Mouse (Mus musculus) forebrain, embryonic 12.5 days (tissue): ENCODE data around the gene Olfr488. TPM values are rescaled to one million over a fixed set of nuclear protein-coding genes. Genes with fewer than 3 reads are reported as not detected.
"Not testable (repeated sequence)": the region's sequence is repeated elsewhere in the genome, so short reads cannot be mapped to it uniquely, and the experiment has no call there.

Source experiments
- ATAC-seq: fragments of 200-750 bp; cut with Nextera tagmentation; 2 replicates; pipeline ENCODE4 v1.8.0; 2017; ENCODE audit warnings: moderate TSS enrichment; ENCODE audit not compliant: low FRiP score
- H3K27ac ChIP-seq: fragments of 300-500 bp; sonication (generic); 2 replicates; pipeline ENCODE4 v1.5.1; 2016; ENCODE audit warnings: mild to moderate bottlenecking
- H3K27me3 ChIP-seq: fragments of 300-500 bp; sonication (generic); 2 replicates; pipeline ENCODE4 v1.6.1; 2016; ENCODE audit warnings: mild to moderate bottlenecking
- H3K36me3 ChIP-seq: fragments of 300-500 bp; sonication (generic); replicated peaks from 2 replicates; pipeline ENCODE4 v1.6.1; 2016; ENCODE audit warnings: mild to moderate bottlenecking
- H3K4me1 ChIP-seq: fragments of 300-500 bp; sonication (generic); 2 replicates; pipeline ENCODE4 v1.6.1; 2016
- H3K4me2 ChIP-seq: fragments of 300-500 bp; sonication (generic); 2 replicates; pipeline ENCODE4 v1.6.1; 2016; ENCODE audit warnings: mild to moderate bottlenecking, moderate library complexity
- H3K4me3 ChIP-seq: fragments of 300-500 bp; sonication (generic); replicated peaks from 2 replicates; pipeline ENCODE4 v1.5.1; 2016; ENCODE audit warnings: mild to moderate bottlenecking
- H3K9ac ChIP-seq: fragments of 300-500 bp; sonication (generic); 2 replicates; pipeline ENCODE4 v1.6.1; 2016; ENCODE audit warnings: mild to moderate bottlenecking
- H3K9me3 ChIP-seq: fragments of 300-500 bp; sonication (generic); 2 replicates; pipeline ENCODE4 v1.6.1; 2016
- WGBS: fragments of 180-500 bp; shearing (Covaris S2); methylation state at CpG from one replicate; pipeline ENCODE4 v1.1.7; 2016; 5-methylcytosine and 5-hydroxymethylcytosine counted together
- polyA plus RNA-seq: library from polyadenylated mRNA; unstranded; fragments of >200 nt; fragmentation: Nextera tagmentation; extraction: Ambion mirVana; gene quantifications from 2 replicates; pipeline ENCODE4 v1.2.1, GENCODE M21; 2016

The Olfr488 gene
- polyA plus RNA-seq = 0.06 TPM in 1 of 2 replicates, not detected in the other

DNA sequence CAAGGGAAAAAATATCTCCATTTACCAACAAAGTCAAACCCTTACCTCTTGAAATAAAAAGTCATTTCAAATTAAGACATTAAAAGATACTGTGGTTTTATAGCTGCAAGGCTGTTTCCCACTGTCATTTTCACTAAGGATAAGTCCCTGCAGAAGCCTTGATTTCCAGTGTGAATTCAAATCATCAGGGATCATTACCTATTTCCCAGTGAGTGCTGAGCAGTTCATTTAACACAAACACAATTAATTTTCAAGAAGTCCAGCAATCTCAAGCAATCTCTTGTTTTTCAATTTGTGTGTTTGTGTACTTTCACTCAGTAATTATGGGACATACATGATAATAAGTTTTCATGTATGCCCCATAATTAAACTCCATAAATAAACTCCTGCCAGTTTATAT is at the start of gene Olfr488:
Olfr488 (minus strand) TSS at position 101 of the 400 bp plus-strand sequence.
- H3K36me3 ChIP-seq = no peaks in the 10 kb centered on the region
- H3K4me1 ChIP-seq = no peaks in the 10 kb centered on the region
- ATAC-seq = no peak
- no peak within 1 kb of the TSS for H3K27ac ChIP-seq
- H3K27me3 ChIP-seq = no peaks in the 10 kb centered on the region
- H3K9ac ChIP-seq = no peak within 1 kb of the TSS
- H3K4me3 ChIP-seq = no peak within 1 kb of the TSS
- H3K4me2 ChIP-seq = no peak within 1 kb of the TSS
- no peaks in the 10 kb centered on the region for H3K9me3 ChIP-seq

DNA sequence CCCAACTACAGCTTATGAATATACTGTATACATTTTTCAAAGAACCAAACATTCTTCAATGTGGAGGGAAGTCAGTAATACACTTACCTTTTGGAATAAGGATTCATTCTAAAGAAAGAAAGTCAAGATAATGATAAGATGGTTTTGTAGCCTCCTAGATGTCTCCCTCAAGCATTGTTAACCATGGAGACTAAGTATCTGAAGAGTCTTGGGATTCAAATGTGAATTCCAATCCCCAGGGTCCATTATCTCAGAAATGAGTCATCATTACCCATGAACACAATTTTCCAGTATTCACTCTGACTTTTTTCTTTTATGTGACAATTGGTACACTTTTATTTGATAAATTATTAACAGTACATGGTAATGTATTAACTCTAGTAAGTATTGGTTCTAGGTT is 30.7 kb upstream of the Olfr488 start, which contains the start of gene Olfr490:
Olfr490 (minus strand) TSS at position 101 of the 400 bp plus-strand sequence.
- H3K4me1 ChIP-seq = no peaks in the 10 kb centered on the region
- no peaks in the 10 kb centered on the region for H3K27me3 ChIP-seq
- no peak within 1 kb of the TSS for H3K4me3 ChIP-seq
- no peak within 1 kb of the TSS for H3K27ac ChIP-seq
- H3K9me3 ChIP-seq = no peaks in the 10 kb centered on the region
- H3K4me2 ChIP-seq = no peak within 1 kb of the TSS
- no peak for ATAC-seq
- no peaks in the 10 kb centered on the region for H3K36me3 ChIP-seq
- H3K9ac ChIP-seq = no peak within 1 kb of the TSS

DNA sequence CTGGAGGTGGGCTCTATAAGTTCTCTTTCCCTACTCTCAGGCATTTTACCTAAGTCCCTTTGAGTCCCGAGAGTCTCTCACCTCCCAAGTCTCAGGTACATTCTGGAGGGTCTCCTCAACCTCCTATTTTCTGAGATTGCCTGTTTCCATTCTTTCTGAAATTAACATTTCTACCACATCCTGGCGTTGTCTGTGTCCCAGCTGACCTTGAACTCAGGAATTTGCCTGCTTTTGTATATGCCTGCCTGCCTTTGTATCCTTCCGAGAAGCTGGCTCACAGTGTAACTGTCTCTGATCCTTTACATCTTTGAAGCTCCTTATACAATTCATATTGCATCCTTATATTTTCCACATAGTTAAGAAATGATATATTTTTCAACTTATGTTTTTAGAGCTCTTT is 24.6 kb downstream of the Olfr488 start:
- no peaks in the 10 kb centered on the region for H3K27me3 ChIP-seq
- no peaks in the 10 kb centered on the region for H3K9me3 ChIP-seq
- no peaks in the 10 kb centered on the region for H3K36me3 ChIP-seq
- no peak for ATAC-seq
- no peak overlapping the region for H3K4me2 ChIP-seq
- 71% methylated on average over 3 of the region's 3 CpGs for WGBS
- no peak overlapping the region for H3K27ac ChIP-seq
- no peak overlapping the region for H3K4me3 ChIP-seq
- no peaks in the 10 kb centered on the region for H3K4me1 ChIP-seq
- no peak overlapping the region for H3K9ac ChIP-seq

DNA sequence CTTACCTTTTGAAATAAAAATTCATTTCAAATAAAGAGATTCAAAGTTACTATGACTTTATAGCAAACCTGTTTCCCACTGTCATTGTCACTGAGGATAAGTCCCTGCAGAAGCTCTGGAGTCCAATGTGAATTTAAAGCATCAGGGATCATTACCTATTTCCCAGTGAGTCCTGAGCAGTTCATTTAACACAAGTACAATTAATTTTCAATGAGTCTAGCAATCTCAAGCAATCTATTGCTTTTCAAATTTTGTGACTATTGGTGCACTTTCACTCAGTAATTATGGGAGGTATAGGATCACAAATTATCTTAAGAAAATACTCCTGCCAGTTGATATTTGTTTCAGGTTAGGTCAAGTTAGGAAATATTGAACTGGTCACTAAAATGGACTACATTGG is 43.6 kb downstream of the Olfr488 start, which contains the start of gene Olfr487:
Olfr487 (minus strand) TSS at position 101 of the 400 bp plus-strand sequence.
- not testable (repeated sequence) for H3K27ac ChIP-seq, ATAC-seq, H3K9me3 ChIP-seq

More for the DNA sequence above, 43.6 kb downstream of the Olfr488 start, which contains the start of gene Olfr487:
- not testable (repeated sequence) for H3K27me3 ChIP-seq, H3K4me1 ChIP-seq, H3K4me3 ChIP-seq, H3K9ac ChIP-seq, H3K36me3 ChIP-seq, H3K4me2 ChIP-seq

Other genes with a start within 250 kb of the Olfr488 start
- gene Olfr478, start 224.4 kb downstream of the Olfr488 start, polyA plus RNA-seq = not detected in 2 replicates
- gene Olfr479, start 207.7 kb downstream of the Olfr488 start, polyA plus RNA-seq = not detected in 2 replicates
- gene Olfr480, start 191.0 kb downstream of the Olfr488 start, polyA plus RNA-seq = not detected in 2 replicates
- not detected in 2 replicates for gene Olfr481, start 178.5 kb downstream of the Olfr488 start, polyA plus RNA-seq
- gene Olfr482, start 160.8 kb downstream of the Olfr488 start, polyA plus RNA-seq = 0.10 TPM in 1 of 2 replicates, not detected in the other
- not detected in 2 replicates for gene Olfr483, start 157.5 kb downstream of the Olfr488 start, polyA plus RNA-seq
- not detected in 2 replicates for gene Olfr484, start 130.9 kb downstream of the Olfr488 start, polyA plus RNA-seq
- gene Olfr485, start 98.5 kb downstream of the Olfr488 start, polyA plus RNA-seq = not detected in 2 replicates
- gene Olfr486, start 85.6 kb downstream of the Olfr488 start, polyA plus RNA-seq = not detected in 2 replicates
- not detected in 2 replicates for gene Olfr487, start 43.7 kb downstream of the Olfr488 start, polyA plus RNA-seq
- not detected in 2 replicates for gene Olfr490, start 30.6 kb upstream of the Olfr488 start, polyA plus RNA-seq
- not detected in 2 replicates for gene Olfr491, start 55.1 kb upstream of the Olfr488 start, polyA plus RNA-seq
- not detected in 2 replicates for gene Olfr492, start 65.3 kb upstream of the Olfr488 start, polyA plus RNA-seq
- not detected in 2 replicates for gene Olfr493, start 88.6 kb upstream of the Olfr488 start, polyA plus RNA-seq
- not detected in 2 replicates for gene Olfr494, start 107.0 kb upstream of the Olfr488 start, polyA plus RNA-seq
- not detected in 2 replicates for gene Olfr495, start 134.8 kb upstream of the Olfr488 start, polyA plus RNA-seq
- gene Olfr497, start 162.1 kb upstream of the Olfr488 start, polyA plus RNA-seq = not detected in 2 replicates
- not detected in 2 replicates for gene Olfr498, start 207.0 kb upstream of the Olfr488 start, polyA plus RNA-seq